Mouse (Mus musculus) gastrocnemius, postnatal 4 days (tissue): Measurements from ENCODE around the gene Adck1. TPM values are rescaled to one million over a fixed set of nuclear protein-coding genes. Genes with fewer than 3 reads are reported as not detected.
"Not testable (repeated sequence)": the region's sequence is repeated elsewhere in the genome, so short reads cannot be mapped to it uniquely, and the experiment has no call there.

ENCODE experiments used
- DNase-seq, 2 experiments: peaks; one replicate each; pipeline ENCODE4 v3.0.0; 2021 to 2022; ENCODE audit warnings: low spot score in 2 of 2, mixed read lengths in 2 of 2
- long read RNA-seq, 2 experiments: library from polyadenylated mRNA; stranded (forward); transcript quantifications; one replicate each; pipeline ENCODE4 v2.0.0; 2021
- total RNA-seq, 2 experiments: library from RNA; stranded (reverse); gene quantifications; 2 replicates each; pipeline ENCODE4 v1.2.3; 2021

The Adck1 gene
- total RNA-seq = 1 to 10 TPM; 8.9 to 9.8 TPM
- long read RNA-seq, experiment 1, transcript Adck1-201 (11 exons, 2,158 nt) = major isoform, 7 of 17 reads
- long read RNA-seq, experiment 1, partial matches to known transcripts = 1 of 17 reads
- long read RNA-seq, experiment 1, other reads (novel, unspliced or antisense) = 6 of 17 reads
- long read RNA-seq, experiment 2, transcript Adck1-201 (11 exons, 2,158 nt) = major isoform, 5 of 23 reads
- long read RNA-seq, experiment 2, transcript Adck1-202 (11 exons, 2,199 nt) = major isoform, 5 of 23 reads
- long read RNA-seq, experiment 2, partial matches to known transcripts = 3 of 23 reads
- long read RNA-seq, experiment 2, other reads (novel, unspliced or antisense) = 9 of 23 reads

DNA sequence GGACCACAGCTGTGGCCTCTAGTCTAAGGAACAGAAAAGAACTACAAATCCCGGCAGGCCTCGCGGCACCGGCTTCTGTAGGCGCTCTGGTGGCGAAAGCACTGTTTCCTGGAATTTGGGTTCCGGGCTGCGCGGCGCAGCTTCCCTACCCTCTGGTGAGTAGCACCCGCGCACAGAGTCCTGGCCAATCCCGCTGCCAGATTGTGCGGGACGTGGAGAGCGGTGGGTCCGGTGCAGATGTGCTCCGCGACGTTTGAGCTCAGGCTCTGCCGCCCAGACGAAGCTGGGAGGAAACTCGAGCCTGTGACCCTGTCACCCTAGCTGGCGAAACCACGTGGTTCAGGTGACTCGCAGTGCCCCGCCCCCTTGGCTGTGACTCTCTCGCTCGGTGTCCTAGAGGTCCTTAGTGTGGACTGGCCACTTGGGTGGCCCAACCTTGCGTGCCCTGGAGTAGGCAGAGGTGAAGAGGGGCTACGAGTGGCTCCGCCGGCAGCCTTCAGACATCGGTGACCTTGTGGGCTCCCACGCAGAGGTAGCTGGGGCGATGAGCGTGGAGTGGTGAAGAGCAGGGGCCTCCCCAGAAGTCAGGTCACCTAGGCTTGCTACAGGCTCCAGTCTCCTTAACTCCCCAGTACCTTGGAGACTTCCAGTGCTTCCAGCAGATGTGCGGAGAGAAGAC lies at the start of gene Adck1:
Gene Adck1, plus strand, starts transcription at position 114 of the 679 bp plus-strand sequence.
- peak; percentile 72 to 87 for DNase-seq

DNA sequence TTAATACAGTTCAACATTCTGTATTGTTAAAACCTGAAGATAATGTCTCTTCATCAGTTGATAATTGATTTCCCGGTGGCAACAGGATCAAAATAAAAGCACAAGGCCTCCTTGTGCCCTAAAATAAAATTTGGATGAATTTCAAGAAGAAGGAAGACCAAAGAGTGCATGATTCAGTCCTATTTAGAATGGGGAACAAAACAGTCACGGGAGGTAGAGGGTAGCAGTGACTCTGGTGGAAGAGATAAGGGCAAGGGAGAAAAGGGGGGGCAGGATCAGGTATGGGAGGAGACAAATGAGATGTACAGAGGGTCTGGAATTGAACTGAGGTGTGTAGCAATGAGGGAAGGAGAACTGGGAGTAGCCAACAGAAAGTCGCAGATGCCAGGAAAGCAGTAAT lies 45.8 kb upstream of the Adck1 start:
- no peak for DNase-seq

DNA sequence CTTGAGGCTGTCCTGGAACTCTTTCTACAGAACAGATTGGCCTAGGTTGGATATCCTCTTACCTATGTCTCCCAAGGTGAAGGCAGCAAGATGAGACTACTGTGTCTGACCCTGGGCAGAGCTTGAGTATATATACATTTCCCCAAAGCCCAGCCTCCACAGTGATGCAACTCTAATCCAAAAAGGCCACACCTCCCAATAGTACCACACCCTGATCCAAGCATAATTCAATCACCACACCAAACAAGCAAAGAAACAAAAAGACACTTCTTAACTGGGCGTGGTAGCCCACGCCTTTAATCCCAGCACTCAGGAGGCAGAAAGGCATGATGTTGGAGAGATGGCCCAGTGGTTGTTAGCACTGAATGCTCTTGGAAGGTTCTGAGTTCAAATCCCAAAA lies 36.4 kb upstream of the Adck1 start, which contains the start of gene Gm5039:
Gene Gm5039, minus strand, starts transcription at position 101 of the 400 bp plus-strand sequence.
- not testable (repeated sequence) for DNase-seq

DNA sequence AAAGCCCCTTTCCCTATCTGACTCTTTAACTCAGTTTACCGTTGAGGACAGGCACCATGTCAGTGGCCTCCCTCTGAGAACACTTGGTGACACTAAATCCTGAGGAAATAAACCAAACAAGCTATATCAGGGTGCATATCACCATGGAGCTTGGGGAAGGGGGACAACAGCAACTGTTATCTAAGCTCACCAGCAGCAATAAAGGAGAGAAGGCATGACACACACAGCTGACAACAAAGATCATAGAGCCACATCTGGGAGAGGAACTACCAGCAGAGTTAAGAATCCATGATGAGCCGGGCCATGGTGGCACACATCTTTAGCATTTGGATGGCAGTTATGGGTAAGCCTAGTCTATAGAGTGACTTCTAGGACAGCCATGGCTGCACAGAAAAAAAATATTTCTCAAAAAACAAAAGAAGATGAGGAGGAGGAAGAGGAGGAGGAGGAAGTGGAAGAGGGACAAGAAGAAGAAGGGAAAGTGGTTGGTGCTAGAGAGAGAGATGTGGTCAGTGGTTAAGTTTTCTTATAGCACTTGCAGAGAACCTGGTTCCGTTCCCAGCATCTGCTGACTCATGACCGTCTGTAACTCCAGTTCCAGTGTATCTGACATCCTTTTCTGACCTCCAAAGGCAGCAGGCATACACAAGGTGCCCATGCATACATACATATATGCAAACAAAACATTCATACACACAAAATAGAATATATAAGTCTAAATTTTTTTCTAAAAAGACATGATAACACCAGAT lies 23.5 kb upstream of the Adck1 start:
- not testable (repeated sequence) for DNase-seq

DNA sequence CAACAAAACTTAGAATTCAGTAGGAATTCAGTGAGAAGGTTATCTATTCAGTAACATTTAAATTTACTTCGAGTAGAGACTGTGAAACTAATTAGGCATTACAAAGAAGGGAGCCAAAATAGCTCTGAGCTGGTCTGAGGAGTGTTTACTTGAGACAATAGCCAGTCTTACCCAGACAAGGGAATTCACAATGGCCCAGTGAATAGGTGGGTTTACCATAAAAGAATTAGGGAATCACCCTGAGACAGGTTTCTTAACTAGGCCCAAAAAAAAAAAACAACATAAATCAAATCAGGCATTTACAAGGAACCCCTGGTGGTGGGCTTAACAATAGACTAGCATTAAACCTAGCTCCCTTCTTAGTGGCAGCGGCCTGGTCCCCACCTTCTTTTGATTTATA lies 19.1 kb upstream of the Adck1 start:
- not testable (repeated sequence) for DNase-seq

DNA sequence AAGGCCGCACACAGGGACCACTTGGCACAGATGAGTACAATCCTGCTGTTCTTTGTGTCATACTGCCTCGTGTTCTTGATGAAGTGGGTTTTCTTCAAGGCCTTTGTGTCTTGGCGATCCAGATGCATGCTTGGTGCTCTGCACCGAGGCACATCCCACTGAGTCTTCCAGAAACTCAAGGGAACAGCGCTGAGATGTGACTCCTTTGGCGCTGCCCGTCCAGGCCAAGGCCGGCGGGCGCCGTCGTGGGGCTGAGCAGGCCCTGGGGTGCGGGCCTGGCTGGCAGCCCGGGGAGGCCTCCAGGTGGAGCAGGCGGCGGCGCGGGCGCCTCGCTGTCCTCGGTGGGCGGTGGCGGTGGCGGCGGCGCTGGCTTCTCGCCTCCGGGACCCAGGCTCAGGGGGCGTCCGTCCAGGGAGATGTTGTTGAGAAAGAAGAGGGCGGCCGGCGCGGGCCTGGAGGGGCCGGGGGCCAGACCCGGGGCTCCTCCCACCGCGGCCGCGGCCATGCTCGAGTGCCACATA lies 6.1 kb upstream of the Adck1 start:
- no peak for DNase-seq

DNA sequence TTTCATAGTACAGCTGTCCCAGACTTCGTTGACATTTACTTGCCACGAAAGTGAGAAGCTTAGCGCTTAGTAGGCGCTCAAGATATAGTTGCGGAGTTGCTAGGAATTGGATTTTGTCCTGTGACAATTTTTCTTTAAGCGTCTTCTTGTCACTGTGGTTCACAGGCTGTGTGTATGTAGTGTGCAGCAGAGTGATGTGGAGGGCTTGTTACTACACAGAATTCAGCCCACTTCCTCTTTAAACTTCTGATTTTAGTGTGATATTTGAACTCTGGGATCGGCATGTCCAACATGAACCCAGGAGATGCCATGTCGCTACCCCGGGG lies 729 bp downstream of the Adck1 start:
- DNase-seq = no peak

DNA sequence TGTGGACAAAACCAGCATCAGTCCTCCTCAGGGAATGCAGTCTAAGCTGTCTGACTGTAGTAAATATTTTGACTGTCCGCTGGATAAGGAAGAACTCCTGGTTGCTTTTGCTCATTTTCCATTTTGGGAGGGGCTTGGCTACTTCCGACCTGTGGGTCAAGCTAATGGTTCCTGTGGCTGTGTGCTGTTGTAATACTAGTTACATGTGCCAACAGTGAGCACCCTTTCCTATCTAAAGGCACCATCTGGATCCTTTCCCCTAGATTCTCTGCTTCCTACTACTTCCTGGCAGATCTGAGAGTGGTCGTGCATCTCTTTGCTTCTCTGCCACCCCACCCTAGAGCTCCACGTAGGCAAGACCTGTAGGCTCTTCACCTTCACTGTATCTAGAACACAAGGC lies 7.3 kb downstream of the Adck1 start:
- DNase-seq = no peak

DNA sequence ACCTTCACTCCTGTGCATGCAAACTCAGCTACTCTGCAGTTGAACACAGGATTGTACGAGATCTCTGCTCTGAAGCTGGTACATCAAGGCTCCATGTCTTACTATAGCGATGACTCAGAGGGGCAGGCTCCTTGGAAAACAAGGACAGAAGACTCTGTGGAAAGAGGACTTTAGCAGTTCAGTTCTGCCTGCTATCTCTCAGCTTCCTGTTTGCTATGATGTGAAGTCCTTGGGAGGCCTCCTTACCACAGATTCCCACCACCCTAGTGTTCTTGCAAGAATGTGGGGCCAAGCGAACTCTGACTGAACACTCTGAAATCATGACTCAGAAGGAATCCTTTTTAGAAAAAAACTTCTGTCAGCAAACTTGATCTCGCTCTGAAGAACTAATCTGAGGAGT lies 8.3 kb downstream of the Adck1 start:
- no peak for DNase-seq

DNA sequence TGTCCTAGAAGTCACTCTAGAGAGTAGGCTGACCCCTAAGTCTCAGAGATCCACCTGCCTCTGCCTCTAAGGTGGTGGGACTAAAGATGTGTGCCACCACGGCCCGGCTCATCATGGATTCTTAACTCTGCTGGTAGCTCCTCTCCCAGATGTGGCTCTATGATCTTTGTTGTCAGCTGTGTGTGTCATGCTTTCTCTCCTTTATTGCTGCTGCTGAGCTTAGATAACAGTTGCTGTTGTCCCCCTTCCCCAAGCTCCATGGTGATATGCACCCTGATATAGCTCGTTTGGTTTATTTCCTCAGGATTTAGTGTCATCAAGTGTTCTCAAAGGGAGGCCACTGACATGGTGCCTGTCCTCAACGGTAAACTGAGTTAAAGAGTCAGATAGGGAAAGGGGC lies 9.3 kb downstream of the Adck1 start:
- not testable (repeated sequence) for DNase-seq

DNA sequence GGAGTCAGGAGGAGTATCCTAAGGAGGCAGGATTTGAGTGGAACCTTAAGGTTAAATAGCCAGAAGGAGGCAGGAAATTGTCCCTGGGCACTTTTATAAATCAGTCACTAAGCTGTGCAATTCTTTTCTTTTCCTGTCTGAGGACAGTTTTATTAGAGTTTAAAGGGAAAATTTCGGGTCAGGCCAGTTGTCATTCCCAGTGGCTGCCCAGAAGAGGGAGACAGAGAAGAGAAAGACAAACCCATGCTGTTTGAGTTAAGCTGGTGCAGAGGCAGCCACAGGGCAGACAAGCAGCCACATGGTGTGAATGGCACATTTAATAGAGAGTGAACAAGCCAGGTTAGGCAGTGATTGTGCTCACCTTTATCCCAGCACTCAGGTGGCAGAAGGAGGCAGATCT lies 10.0 kb downstream of the Adck1 start:
- DNase-seq = not testable (repeated sequence)

DNA sequence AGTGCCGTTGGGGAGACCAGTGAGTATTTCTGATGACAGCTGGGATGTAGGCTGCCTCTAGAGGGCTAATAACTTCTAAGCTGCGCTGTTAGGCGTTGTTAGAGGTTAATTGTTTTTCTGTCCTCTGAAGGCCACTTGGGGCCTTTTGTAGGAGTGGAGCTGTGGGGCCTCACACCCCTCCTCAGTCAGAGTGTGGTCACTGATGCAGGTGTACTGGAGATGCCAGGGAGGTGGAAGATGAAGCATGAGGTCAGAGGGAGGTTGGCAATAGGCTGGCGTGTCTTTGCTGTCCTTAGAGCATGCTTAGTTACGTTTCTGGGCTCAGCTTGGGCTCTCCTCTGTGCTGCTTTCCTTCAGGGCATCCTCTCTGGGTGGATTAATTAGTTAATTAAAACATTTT lies 11.7 kb downstream of the Adck1 start:
- DNase-seq = no peak

DNA sequence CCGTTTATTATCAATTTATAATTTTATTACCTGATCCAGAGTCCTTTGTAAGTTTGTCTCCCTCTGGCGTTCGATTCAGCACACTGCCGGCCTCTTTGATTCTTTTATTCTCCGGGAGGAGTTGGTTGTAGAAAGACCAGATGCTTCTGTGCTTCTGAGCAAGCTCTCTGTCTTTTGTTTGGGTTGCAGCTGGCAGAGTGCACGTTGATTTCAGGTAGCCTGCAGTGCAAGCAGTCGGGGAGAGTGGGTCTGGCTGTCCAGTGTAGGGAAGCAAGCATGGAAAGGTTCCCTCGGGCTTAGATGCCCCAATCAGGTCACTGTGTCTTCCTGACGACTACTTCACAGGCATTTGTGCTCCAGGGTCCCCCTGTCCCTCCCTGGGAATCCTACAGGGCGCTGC lies 16.5 kb downstream of the Adck1 start:
- no peak for DNase-seq

DNA sequence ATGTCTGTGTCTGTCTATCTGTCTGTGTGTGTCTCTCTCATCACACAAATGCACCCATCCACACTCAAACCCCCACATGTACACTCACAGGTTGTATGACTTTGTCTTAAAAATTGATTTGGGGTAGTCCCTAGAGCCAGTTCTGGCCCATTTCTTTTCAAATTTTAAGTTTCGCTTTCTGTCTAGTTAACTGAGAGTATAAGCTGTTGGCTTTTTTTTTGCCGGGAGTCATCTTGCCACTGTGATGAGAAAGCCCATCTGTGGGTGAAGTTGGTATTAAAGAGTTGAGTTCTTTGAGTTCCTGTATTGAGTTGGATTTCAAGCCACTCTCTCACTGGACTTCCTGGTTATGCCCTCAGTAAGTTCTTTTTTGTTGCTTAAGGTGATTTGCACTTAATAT lies 17.9 kb downstream of the Adck1 start:
- DNase-seq = no peak

DNA sequence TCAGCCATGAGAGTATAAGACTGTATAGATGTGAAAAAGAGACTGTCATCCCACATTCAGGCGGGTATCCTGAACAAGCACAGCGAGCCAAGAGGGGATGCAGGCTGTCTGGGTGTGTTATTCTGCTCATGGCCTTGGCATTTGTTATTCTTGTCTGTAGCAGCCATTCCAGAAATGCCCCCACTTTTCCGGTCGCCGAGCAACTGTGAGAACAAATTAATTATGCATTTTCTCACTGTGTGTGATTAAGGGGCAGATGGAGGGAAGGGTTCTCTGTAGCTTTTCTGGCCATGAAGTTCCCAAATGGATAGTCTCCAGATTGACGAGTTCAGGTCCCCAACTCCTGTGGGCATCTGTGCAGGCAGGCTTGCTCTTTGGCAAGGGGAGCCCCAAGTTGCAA lies 28.5 kb downstream of the Adck1 start:
- DNase-seq = no peak

DNA sequence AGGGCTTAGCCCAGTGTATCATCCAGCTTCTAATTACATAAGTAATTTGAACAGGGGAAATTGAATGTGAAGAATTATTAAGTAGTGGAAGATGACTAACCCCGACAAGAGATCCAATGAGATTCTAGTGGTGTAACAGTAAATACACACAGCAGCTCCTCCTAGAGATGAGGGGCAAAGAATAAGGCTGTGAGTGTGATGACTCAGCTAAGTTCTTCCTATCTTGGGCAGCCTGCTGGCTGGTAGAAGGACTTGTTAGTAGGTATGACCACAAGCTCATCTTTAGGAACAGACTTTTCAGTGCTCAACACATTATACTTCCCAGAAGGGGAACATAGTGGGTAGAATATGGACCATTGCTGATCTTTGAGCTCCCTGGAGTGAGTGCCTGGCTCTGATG lies 38.3 kb downstream of the Adck1 start:
- no peak for DNase-seq

DNA sequence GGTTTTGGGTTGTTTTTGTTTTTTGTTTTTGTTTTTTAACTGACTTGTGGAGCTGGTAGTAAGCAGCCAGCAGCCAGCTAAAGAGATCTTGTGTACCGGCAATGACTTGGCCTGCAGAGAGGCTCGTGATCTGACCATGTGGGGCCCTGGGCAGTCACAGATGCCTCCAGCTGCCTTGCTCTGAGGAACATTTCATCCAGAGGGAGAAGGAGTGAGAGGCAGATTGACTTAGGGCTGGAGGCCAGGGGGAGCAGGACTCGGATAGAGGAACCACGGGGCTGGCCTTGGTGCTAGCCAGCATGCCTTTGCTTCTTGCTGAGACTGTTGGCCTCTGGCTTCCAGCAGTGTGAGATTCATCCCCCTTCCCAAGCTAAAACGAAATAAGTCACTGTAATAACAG lies 43.2 kb downstream of the Adck1 start:
- DNase-seq = peak in 1 of 2 experiments; percentile 24

DNA sequence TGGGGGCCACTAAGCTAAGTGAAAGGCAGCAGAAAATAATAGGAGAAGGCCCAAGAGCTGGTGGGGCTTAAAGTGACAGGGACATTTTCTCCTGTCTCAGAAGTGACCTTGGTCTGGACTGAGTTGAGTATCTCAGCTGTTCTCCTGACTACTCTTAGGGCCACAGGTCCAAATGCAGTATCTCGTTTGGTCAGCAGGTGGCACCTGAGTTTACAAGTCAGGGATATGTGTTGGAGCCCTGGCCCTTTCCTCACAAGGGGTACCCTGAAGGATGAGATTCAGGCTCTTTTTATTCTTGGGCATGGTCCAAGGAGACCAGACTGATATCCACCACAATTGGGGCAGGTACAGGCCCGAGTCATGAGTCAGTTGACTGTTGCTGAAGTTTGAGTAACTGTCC lies 44.8 kb downstream of the Adck1 start:
- peak in 1 of 2 experiments; percentile 40 for DNase-seq

DNA sequence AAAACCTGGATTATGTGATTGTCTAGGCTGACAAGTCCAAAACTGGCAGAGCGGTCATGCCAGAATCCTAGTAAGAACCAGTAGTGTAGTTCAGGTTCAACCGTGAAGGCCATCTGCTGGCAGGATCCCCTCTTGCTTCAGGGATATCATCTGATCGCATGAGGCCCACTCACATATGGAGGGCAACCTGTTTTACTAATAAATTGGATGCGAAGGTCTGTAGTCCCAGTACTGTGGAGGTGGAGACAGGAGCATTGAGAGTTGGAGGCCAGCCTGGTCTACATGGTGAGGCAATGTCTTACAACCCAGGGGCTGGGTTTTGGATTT lies 47.6 kb downstream of the Adck1 start:
- DNase-seq = no peak

DNA sequence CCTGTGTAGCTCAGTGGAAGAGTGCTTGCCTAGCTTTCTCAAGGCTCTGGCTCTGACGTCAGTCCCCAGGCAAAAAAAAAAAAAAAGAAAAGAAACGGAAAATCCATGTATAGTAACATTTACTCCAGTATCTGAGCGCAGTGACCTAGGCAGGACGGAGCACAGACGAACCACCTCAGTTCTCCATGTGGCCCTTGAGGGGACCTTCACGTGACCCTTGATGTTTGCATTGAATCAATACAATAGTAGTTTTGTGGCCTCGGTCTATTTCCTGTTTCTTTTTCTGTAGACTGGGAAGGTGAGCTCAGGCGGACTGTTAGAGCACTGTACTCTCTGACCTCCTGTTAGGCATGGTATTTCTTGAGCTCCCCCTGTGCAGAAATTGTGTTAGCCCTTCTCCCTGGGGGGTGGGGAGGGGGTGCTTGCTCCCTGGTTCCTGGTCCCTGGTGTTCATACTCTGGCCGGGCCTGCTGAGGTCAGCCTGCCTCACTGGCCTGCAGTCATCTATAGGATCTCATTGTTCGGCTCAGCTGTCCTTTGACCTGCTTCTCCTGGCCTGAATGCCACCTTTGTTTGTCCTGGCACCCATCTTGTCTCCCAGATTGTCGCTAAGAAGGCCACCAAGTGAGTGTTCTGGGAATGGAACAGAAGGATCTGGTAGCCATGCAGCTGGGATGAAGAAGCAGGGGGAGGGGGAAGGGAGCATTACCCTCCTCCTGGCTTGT lies 48.1 kb downstream of the Adck1 start:
- no peak for DNase-seq

DNA sequence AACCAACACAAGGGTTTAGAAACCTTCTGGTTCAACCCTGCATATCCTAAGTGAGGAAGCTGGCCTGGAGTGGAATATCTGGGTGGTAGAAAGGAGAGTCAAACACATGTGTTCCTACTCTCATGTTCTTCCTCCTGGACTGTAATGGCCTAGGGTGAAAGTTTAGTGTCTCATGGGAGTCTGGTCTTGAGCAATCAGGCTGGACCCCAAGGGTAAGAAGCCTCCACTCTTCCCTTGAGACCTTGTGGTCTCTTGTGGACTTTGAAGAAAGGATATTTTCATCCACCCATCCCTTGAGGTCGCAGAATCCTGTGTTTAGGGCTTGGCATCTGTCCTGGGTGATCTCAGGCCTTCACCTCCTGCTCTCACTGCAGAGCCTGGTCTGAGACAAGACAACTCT lies 52.9 kb downstream of the Adck1 start:
- DNase-seq = no peak
